Mouse (Mus musculus): ENCODE measurements around the gene Qrich1.

The Qrich1 gene

DNA sequence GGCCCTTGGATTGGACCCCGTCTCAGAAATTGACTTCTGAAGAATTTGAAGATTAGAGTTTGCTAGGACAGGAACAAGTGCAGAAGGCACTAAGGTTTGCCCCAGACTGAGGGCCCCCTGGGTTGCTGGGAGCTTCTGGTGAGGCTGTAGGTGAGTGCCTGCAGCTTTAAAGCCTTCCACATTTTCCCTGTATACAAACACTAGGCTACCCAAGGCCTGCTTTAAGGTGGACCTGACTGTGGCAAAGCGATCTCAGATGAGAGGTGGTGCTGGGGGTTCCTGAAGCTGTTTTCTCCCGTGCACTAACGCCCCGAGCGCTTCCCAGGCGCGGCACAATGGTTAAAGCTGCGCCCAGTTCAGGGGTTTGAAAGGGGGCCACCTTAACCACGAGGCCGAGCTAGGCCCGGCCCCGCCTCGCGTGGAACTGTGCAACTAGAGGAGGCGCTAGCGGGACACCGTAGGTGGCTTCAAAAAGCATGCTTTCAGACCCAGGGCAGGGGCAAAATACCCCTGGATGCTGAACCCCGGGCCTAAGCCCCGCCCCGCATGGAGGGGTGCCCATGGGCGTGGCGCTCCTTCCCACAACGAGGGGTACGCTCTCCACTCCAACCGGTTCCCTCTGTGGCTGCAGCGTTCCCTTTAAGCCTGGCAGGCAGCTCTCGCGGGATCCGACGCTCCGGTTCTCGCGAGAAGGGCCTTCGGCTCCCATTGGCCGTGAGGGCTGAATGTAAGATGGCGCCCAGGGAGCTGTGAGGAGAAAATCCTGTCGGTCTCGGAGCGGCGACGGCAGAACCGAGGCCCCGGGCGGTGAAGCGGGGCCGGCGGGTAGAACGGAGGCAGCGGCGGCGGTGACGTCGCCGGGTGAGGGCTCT lies at the start of gene Qrich1:
Qrich1 (plus strand) TSS at position 427 of the 872 bp plus-strand sequence.
- in situ Hi-C loops (cut with MboI, MseI): no loop called here

DNA sequence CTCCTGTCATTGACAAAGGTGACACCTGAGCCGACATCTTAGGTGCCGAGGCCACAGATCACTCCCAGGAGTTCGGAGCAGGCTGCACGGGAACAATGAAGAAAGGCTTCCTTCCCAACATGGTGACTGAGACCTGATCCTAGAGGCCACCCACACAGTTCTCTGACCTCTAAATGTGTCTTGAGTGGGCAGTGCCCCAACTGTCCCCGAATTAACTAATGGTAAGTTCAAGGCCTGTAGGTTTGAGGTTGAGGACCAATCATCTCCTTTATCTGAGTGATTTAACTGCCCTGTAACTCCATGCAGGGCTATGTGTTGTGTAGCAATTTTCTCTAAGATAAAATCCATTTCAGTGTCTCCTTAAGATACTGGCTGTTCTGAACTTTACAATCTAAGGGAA lies 47.2 kb upstream of the Qrich1 start:
- in situ Hi-C loops (cut with MboI, MseI): no loop called here

- in situ Hi-C loops (cut with MboI, MseI): no loop called here
Measured at GRCm38 (mm10) chr9:108469845-108470244, 46.8 kb upstream of the Qrich1 start.

GRCm38 (mm10) chr9:108474528-108474927 lies 42.1 kb upstream of the Qrich1 start:
- in situ Hi-C loops (cut with MboI, MseI): no loop called here

DNA sequence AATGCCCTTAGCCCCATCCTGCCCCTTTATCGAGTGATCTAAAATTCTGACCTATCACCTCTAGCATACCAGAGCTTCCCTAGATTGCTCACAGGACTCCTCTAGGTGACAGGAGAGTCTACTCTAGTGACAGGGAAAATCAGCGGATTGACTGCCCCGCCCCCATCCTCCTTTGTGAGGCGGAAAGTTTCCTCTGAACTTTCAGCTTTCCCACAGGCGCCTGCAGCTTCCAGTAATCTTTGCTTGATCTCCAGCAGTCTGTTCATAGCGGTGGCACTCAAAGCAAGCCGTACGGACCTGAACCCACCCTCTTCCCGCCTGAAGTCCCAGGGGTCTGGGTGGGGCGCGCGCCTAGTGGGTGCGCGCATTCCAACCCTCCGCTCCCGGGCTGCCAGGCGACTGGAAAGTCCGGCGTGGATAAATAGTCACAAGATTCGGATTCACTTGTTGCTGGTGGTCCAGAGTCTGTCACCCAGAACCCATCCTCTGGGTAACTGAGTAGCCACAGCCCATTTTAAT lies 37.9 kb upstream of the Qrich1 start:
- in situ Hi-C loops (cut with MboI, MseI): no loop called here

- in situ Hi-C loops (cut with MboI, MseI): no loop called here
Measured at GRCm38 (mm10) chr9:108479241-108479640, 37.4 kb upstream of the Qrich1 start.

GRCm38 (mm10) chr9:108479721-108480351 lies 36.8 kb upstream of the Qrich1 start, which contains the start of gene Lamb2:
Gene Lamb2 (plus strand): TSS chr9:108479736.
- in situ Hi-C loops (cut with MboI, MseI): loop anchor here (10.0 kb wide), 1 partner anchor 435 kb away; the partner anchor contains the start of gene Tmem89

- in situ Hi-C loops (cut with MboI, MseI): loop anchor here (10.0 kb wide), 1 partner anchor 434 kb away; the partner anchor contains the start of gene Tmem89
Measured at GRCm38 (mm10) chr9:108480813-108481519, 35.6 kb upstream of the Qrich1 start.

DNA sequence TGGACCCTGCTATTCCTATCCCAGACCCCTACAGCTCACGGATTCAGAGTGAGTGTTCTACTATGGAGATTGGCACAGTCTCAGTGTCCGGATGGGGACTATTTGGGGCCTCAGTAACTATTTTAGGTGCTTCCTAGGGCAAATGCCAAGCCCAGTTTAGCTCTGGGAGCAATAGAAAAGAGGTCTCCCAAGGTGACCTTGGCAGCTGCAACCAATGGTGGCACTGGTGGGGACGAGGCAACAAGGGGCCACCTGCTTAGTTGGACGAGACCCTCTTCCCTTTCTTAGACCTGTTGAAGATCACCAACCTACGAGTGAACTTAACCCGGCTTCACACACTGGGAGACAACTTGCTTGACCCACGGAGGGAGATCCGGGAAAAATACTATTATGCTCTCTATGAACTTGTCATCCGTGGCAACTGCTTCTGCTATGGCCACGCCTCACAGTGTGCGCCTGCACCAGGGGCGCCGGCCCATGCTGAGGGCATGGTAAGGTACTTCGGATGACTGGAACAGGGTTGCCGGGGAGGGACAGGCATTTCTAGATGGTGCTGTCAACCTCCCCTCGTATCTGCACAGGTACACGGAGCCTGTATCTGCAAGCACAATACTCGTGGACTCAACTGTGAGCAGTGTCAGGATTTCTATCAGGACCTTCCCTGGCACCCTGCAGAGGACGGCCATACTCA lies 34.9 kb upstream of the Qrich1 start:
- in situ Hi-C loops (cut with MboI, MseI): loop anchor here (10.0 kb wide), 1 partner anchor 433 kb away; the partner anchor contains the start of gene Tmem89

GRCm38 (mm10) chr9:108483051-108483790 lies 33.4 kb upstream of the Qrich1 start:
- in situ Hi-C loops (cut with MboI, MseI): loop anchor here (10.0 kb wide), 1 partner anchor 432 kb away; the partner anchor contains the start of gene Tmem89

- in situ Hi-C loops (cut with MboI, MseI): loop anchor here (10.0 kb wide), 1 partner anchor 431 kb away; the partner anchor contains the start of gene Tmem89
Measured at GRCm38 (mm10) chr9:108484021-108484420, 32.6 kb upstream of the Qrich1 start.

- in situ Hi-C loops (cut with MboI, MseI): loop anchor here (10.0 kb wide), 1 partner anchor 429 kb away; the partner anchor contains the start of gene Tmem89
Measured at GRCm38 (mm10) chr9:108485301-108485875, 31.2 kb upstream of the Qrich1 start.

DNA sequence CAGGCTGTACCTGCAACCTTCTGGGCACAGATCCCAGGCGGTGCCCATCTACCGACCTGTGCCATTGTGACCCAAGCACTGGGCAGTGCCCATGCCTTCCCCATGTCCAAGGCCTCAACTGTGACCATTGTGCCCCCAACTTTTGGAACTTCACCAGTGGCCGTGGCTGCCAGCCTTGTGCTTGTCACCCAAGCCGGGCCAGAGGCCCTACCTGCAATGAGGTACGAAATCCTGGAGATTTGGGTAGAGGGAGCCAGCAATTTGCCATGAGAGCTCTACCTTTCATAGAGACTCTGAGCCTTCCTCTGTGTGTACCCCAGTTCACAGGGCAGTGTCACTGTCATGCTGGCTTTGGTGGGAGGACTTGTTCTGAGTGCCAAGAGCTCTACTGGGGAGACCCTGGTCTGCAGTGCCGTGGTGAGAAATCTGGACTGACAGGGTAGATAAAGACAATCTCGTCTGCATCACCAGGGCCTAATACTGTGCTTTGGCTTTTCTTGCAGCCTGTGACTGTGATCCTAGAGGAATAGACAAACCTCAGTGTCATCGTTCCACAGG lies 29.6 kb upstream of the Qrich1 start:
- in situ Hi-C loops (cut with MboI, MseI): loop anchor here (10.0 kb wide), 1 partner anchor 428 kb away; the partner anchor contains the start of gene Tmem89

DNA sequence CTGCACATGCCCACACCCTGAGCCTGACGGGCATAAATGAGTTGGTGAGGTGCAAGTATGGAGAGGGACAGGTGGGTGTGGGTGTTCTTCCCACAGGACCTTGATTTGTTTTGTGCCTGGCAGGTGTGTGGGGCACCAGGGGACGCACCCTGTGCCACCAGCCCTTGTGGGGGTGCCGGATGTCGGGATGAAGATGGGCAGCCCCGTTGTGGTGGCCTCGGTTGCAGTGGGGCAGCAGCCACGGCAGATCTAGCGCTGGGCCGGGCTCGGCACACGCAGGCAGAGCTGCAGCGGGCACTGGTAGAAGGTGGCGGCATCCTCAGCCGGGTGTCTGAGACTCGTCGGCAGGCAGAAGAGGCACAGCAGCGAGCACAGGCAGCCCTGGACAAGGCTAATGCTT lies 28.2 kb upstream of the Qrich1 start:
- in situ Hi-C loops (cut with MboI, MseI): loop anchor here (10.0 kb wide), 1 partner anchor 426 kb away; the partner anchor contains the start of gene Tmem89

DNA sequence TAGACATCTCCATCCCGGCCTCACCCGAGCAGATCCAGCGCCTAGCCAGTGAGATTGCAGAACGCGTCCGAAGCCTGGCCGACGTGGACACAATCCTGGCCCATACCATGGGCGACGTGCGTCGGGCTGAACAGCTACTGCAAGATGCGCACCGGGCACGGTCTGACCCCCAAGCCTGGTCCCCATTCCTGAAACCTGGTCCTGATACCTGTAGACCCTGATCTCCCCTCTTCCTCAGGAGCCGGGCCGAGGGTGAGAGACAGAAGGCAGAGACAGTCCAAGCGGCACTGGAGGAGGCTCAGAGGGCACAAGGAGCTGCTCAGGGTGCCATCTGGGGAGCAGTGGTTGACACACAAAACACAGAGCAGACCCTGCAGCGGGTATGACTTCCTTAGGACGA lies 27.4 kb upstream of the Qrich1 start:
- in situ Hi-C loops (cut with MboI, MseI): loop anchor here (10.0 kb wide), 1 partner anchor 426 kb away; the partner anchor contains the start of gene Tmem89

GRCm38 (mm10) chr9:108489702-108490558 lies 26.7 kb upstream of the Qrich1 start:
- in situ Hi-C loops (cut with MboI, MseI): loop anchor here (10.0 kb wide), 1 partner anchor 425 kb away; the partner anchor contains the start of gene Tmem89

- in situ Hi-C loops (cut with MboI, MseI): no loop called here
Measured at GRCm38 (mm10) chr9:108490559-108491285, 25.9 kb upstream of the Qrich1 start, which contains the start of gene Usp19. Gene Usp19 (plus strand): TSS chr9:108490602.

DNA sequence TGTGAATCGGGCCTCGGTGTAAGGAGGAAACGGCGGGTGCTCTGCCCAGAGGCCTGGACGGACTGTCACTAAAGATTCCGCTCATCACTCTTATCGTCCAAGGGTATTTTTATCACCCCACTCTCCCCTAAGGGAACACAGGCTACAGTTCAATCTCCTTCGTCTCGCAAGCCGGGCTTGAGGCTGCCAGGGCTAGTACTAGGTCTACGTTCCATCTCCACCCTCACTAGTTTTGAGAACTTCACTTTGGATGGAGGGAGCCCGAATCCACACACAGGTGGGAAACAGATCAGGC lies 25.4 kb upstream of the Qrich1 start:
- in situ Hi-C loops (cut with MboI, MseI): no loop called here
